Mouse (Mus musculus) liver, embryonic 14.5 days (tissue): Measurements from ENCODE around the gene Plrg1.

Experiments
- CTCF ChIP-seq: IDR thresholded peaks from 2 replicates; pipeline ENCODE4 v1.5.1; 2016; ENCODE audit warnings: antibody characterized with exemption, low read depth, control low read depth
- EP300 ChIP-seq: IDR thresholded peaks from 2 replicates; pipeline ENCODE4 v1.6.1; 2016; ENCODE audit warnings: antibody characterized with exemption, low read depth

- TF ChIP-seq EP300 (no peak), CTCF (no peak)
Measured at GRCm38 (mm10) chr3:83076563-83076962, 21.2 kb downstream of the Plrg1 start.
